Mouse (Mus musculus): Measurements from ENCODE around the gene Krt81. TPM values are rescaled to one million over a fixed set of nuclear protein-coding genes. Genes with fewer than 3 reads are reported as not detected.

Gene Krt81
- not detected for polyA plus RNA-seq (2012; fragmentation: generic; extraction: Trizol)
- long read RNA-seq, experiment 1 = 0 reads
- long read RNA-seq, experiment 2 = 0 reads

GRCm38 (mm10) chr15:101463651-101464050 lies at the start of gene Krt81:
Gene Krt81 (minus strand): TSS chr15:101463751.
- H3K27me3 ChIP-seq (ENCODE audit: control insufficient read depth, insufficient read depth, insufficient read length) = peaks cover 36% of the 10 kb centered on the region
- no peaks in the 10 kb centered on the region for H3K79me2 ChIP-seq (ENCODE audit: control insufficient read depth, insufficient read depth)
- no peaks in the 10 kb centered on the region for H3K36me3 ChIP-seq (ENCODE audit: control insufficient read depth, insufficient read depth)
- no peak within 1 kb of the TSS for H3K4me3 ChIP-seq (ENCODE audit: insufficient read depth, poor library complexity, severe bottlenecking)
- TF ChIP-seq CEBPB (IDR thresholded peaks at IDR 0.05; ENCODE audit: low read depth) (no peak), MAX (IDR thresholded peaks at IDR 0.05) (no peak), CTCF (IDR thresholded peaks at IDR 0.05; ENCODE audit: control insufficient read depth, insufficient read depth, insufficient read length) (no peak), MYOG (IDR thresholded peaks at IDR 0.05; ENCODE audit: control insufficient read depth, extremely low read depth, insufficient read length) (no peak), USF1 (IDR thresholded peaks at IDR 0.05; ENCODE audit: low read depth) (no peak), FOSL1 (IDR thresholded peaks at IDR 0.05; ENCODE audit: insufficient read depth, low read length, poor library complexity, severe bottlenecking) (no peak), MYOD1 (IDR thresholded peaks at IDR 0.05; ENCODE audit: control insufficient read depth, insufficient read length, low read depth) (no peak)
- no peak within 1 kb of the TSS for H3ac ChIP-seq (ENCODE audit: control insufficient read depth, insufficient read length, low read depth)
- no peaks in the 10 kb centered on the region for H3K79me3 ChIP-seq (ENCODE audit: low read depth)

DNA sequence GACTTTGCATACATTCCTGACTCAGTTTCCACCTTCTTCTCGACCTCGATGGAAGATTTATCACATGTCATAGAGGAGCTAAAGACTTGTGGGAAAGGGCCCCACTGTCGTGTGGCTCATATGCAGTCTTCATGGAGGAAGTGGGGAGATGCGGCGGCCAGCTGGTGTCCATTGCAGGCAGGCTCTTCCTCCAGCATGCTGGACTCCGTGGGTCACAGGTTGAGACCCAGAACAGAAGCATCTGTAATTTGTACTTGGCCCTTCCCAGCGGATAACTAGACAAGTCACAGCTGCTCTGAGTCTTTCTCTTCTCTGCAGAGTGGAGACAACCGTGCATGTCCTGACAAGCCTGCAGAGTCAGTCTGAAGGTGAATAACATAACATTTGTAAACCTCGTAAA lies 44.7 kb upstream of the Krt81 start:
- no peaks in the 10 kb centered on the region for H3K36me3 ChIP-seq (ENCODE audit: control insufficient read depth, insufficient read depth)
- H3K79me3 ChIP-seq (ENCODE audit: low read depth) = no peaks in the 10 kb centered on the region
- peaks cover 52% of the 10 kb centered on the region for H3K27me3 ChIP-seq (ENCODE audit: control insufficient read depth, insufficient read depth, insufficient read length)
- H3K79me2 ChIP-seq (ENCODE audit: control insufficient read depth, insufficient read depth) = no peaks in the 10 kb centered on the region
- no peak overlapping the region for H3K4me3 ChIP-seq (ENCODE audit: insufficient read depth, poor library complexity, severe bottlenecking)
- no peak for TF ChIP-seq CEBPB (IDR thresholded peaks at IDR 0.05; ENCODE audit: low read depth)
- no peak for TF ChIP-seq MYOG (IDR thresholded peaks at IDR 0.05; ENCODE audit: control insufficient read depth, extremely low read depth, insufficient read length)
- no peak for TF ChIP-seq MYOD1 (IDR thresholded peaks at IDR 0.05; ENCODE audit: control insufficient read depth, insufficient read length, low read depth)
- TF ChIP-seq USF1 (IDR thresholded peaks at IDR 0.05; ENCODE audit: low read depth) = no peak
- TF ChIP-seq MAX (IDR thresholded peaks at IDR 0.05) = no peak
- TF ChIP-seq FOSL1 (IDR thresholded peaks at IDR 0.05; ENCODE audit: insufficient read depth, low read length, poor library complexity, severe bottlenecking) = no peak
- TF ChIP-seq CTCF (IDR thresholded peaks at IDR 0.05; ENCODE audit: control insufficient read depth, insufficient read depth, insufficient read length) = no peak
- H3ac ChIP-seq (ENCODE audit: control insufficient read depth, insufficient read length, low read depth) = no peak overlapping the region

- Histone ChIP-seq H3K4me3 (ENCODE audit: insufficient read depth, poor library complexity, severe bottlenecking) (no peak overlapping the region), H3K27me3 (ENCODE audit: control insufficient read depth, insufficient read depth, insufficient read length) (peaks cover 54% of the 10 kb centered on the region), H3ac (ENCODE audit: control insufficient read depth, insufficient read length, low read depth) (no peak overlapping the region), H3K36me3 (ENCODE audit: control insufficient read depth, insufficient read depth) (no peaks in the 10 kb centered on the region), H3K79me2 (ENCODE audit: control insufficient read depth, insufficient read depth) (no peaks in the 10 kb centered on the region), H3K79me3 (ENCODE audit: low read depth) (no peaks in the 10 kb centered on the region)
- TF ChIP-seq MAX (IDR thresholded peaks at IDR 0.05) (no peak), USF1 (IDR thresholded peaks at IDR 0.05; ENCODE audit: low read depth) (no peak), FOSL1 (IDR thresholded peaks at IDR 0.05; ENCODE audit: insufficient read depth, low read length, poor library complexity, severe bottlenecking) (no peak), CTCF (IDR thresholded peaks at IDR 0.05; ENCODE audit: control insufficient read depth, insufficient read depth, insufficient read length) (no peak), MYOG (IDR thresholded peaks at IDR 0.05; ENCODE audit: control insufficient read depth, extremely low read depth, insufficient read length) (no peak), MYOD1 (IDR thresholded peaks at IDR 0.05; ENCODE audit: control insufficient read depth, insufficient read length, low read depth) (no peak), CEBPB (IDR thresholded peaks at IDR 0.05; ENCODE audit: low read depth) (no peak)
These were observed 43.6 kb upstream of the Krt81 start for GRCm38 (mm10) chr15:101506896-101507758.

DNA sequence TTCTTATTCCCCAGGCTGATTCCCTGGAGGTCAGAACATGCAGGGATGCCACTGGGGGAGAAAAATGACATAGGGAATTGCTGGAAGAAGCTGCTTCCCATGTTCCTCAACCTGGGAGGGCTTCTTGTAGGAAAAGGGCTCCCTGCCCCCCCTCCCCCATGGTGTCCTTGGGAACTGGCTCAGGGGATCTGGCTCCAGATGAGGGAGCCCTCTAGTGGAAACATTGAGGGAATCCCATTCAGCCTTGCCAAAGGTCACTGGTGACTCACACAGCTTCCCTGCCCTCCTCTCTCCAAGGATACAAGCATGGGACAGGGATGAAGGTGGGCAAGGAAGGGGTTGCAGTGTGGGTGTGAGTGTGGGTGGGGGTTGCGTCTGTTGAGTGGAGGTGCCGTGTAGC lies 33.6 kb upstream of the Krt81 start:
- H3K4me3 ChIP-seq (ENCODE audit: insufficient read depth, poor library complexity, severe bottlenecking) = no peak overlapping the region
- no peak overlapping the region for H3ac ChIP-seq (ENCODE audit: control insufficient read depth, insufficient read length, low read depth)
- no peak for TF ChIP-seq CEBPB (IDR thresholded peaks at IDR 0.05; ENCODE audit: low read depth)
- TF ChIP-seq MYOG (IDR thresholded peaks at IDR 0.05; ENCODE audit: control insufficient read depth, extremely low read depth, insufficient read length) = no peak
- TF ChIP-seq MYOD1 (IDR thresholded peaks at IDR 0.05; ENCODE audit: control insufficient read depth, insufficient read length, low read depth) = no peak
- no peak for TF ChIP-seq FOSL1 (IDR thresholded peaks at IDR 0.05; ENCODE audit: insufficient read depth, low read length, poor library complexity, severe bottlenecking)
- peak; percentile 50 for TF ChIP-seq CTCF (IDR thresholded peaks at IDR 0.05; ENCODE audit: control insufficient read depth, insufficient read depth, insufficient read length)
- no peak for TF ChIP-seq MAX (IDR thresholded peaks at IDR 0.05)
- no peak for TF ChIP-seq USF1 (IDR thresholded peaks at IDR 0.05; ENCODE audit: low read depth)
- H3K27me3 ChIP-seq (ENCODE audit: control insufficient read depth, insufficient read depth, insufficient read length) = peaks cover 33% of the 10 kb centered on the region
- H3K79me3 ChIP-seq (ENCODE audit: low read depth) = no peaks in the 10 kb centered on the region
- no peaks in the 10 kb centered on the region for H3K79me2 ChIP-seq (ENCODE audit: control insufficient read depth, insufficient read depth)
- H3K36me3 ChIP-seq (ENCODE audit: control insufficient read depth, insufficient read depth) = no peaks in the 10 kb centered on the region

DNA sequence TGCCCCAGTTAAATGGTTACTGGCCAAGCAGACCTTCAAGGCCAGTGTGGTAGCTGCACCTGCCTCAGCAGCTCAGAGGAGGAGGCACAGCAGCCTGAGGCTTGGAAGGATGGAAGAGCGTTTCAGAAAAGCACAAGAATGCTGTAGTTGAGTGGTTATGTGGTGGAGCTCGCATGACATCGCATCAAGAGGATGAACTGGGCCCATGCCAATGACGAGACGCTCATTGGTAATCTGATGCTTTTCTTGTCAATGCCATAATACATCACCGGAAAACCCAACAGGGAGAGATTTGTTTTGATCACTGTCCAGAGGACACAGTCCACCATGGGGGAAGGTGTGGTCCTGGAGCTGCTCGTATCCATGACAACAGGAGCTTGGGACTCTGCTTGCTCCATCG lies 31.7 kb upstream of the Krt81 start:
- TF ChIP-seq MAX (IDR thresholded peaks at IDR 0.05) = no peak
- TF ChIP-seq MYOD1 (IDR thresholded peaks at IDR 0.05; ENCODE audit: control insufficient read depth, insufficient read length, low read depth) = no peak
- TF ChIP-seq CEBPB (IDR thresholded peaks at IDR 0.05; ENCODE audit: low read depth) = no peak
- no peak for TF ChIP-seq MYOG (IDR thresholded peaks at IDR 0.05; ENCODE audit: control insufficient read depth, extremely low read depth, insufficient read length)
- no peak for TF ChIP-seq USF1 (IDR thresholded peaks at IDR 0.05; ENCODE audit: low read depth)
- TF ChIP-seq CTCF (IDR thresholded peaks at IDR 0.05; ENCODE audit: control insufficient read depth, insufficient read depth, insufficient read length) = no peak
- Histone ChIP-seq H3K79me2 (ENCODE audit: control insufficient read depth, insufficient read depth) (no peaks in the 10 kb centered on the region), H3K27me3 (ENCODE audit: control insufficient read depth, insufficient read depth, insufficient read length) (peaks cover 38% of the 10 kb centered on the region), H3K79me3 (ENCODE audit: low read depth) (no peaks in the 10 kb centered on the region), H3K4me3 (ENCODE audit: insufficient read depth, poor library complexity, severe bottlenecking) (no peak overlapping the region), H3ac (ENCODE audit: control insufficient read depth, insufficient read length, low read depth) (no peak overlapping the region), H3K36me3 (ENCODE audit: control insufficient read depth, insufficient read depth) (no peaks in the 10 kb centered on the region)
